Mouse (Mus musculus) embryonic fibroblast, embryonic 13.5 days (primary cell): ENCODE data around the gene Prok1.

Experiments
- CTCF ChIP-seq: IDR thresholded peaks from 2 replicates; pipeline ENCODE4 v1.5.1; 2011; ENCODE audit warnings: mild to moderate bottlenecking, control low read depth, low read length, moderate library complexity, borderline replicate concordance; ENCODE audit not compliant: insufficient read depth
- POLR2A ChIP-seq: IDR thresholded peaks from 2 replicates; pipeline ENCODE4 v1.6.1; 2011; ENCODE audit warnings: low read depth, mild to moderate bottlenecking, control low read depth, low read length, moderate library complexity

GRCm38 (mm10) chr3:107229822-107230221, 9.7 kb downstream of the Prok1 start:
- no peak for TF ChIP-seq POLR2A
- TF ChIP-seq CTCF = no peak
